Mouse (Mus musculus) heart, adult 11 months (tissue): ENCODE data around the gene Nlrp4f.

Source experiments
- DNase-seq: peaks from one replicate; pipeline ENCODE4 v3.0.0; 2022

The Nlrp4f gene

GRCm38 (mm10) chr13:65205877-65206276 lies at the start of gene Nlrp4f:
TSS of gene Nlrp4f (minus strand) at chr13:65205977.
- DNase-seq = no peak

- DNase-seq = no peak
These were observed 37.5 kb upstream of the Nlrp4f start for GRCm38 (mm10) chr13:65243273-65243672.

GRCm38 (mm10) chr13:65242319-65242787 lies 36.6 kb upstream of the Nlrp4f start:
- DNase-seq = peak; percentile 89

- peak; percentile 96 for DNase-seq
These were observed 36.0 kb upstream of the Nlrp4f start for GRCm38 (mm10) chr13:65241627-65242318.

- DNase-seq = peak; percentile 99
These were observed 35.4 kb upstream of the Nlrp4f start for GRCm38 (mm10) chr13:65241099-65241626.

- peak; percentile 100 for DNase-seq
These were observed 34.8 kb upstream of the Nlrp4f start for GRCm38 (mm10) chr13:65240509-65241098.

- DNase-seq = no peak
These were observed 31.4 kb upstream of the Nlrp4f start for GRCm38 (mm10) chr13:65237211-65237610.

GRCm38 (mm10) chr13:65226657-65227056 lies 20.9 kb upstream of the Nlrp4f start:
- DNase-seq = no peak

- no peak for DNase-seq
These were observed 20.2 kb upstream of the Nlrp4f start for GRCm38 (mm10) chr13:65225945-65226344.

GRCm38 (mm10) chr13:65200667-65201066 lies 5.1 kb downstream of the Nlrp4f start:
- DNase-seq = no peak

- no peak for DNase-seq
These were observed 29.2 kb downstream of the Nlrp4f start for GRCm38 (mm10) chr13:65176472-65177091.

- DNase-seq = no peak
These were observed 29.9 kb downstream of the Nlrp4f start for GRCm38 (mm10) chr13:65175734-65176471.

- no peak for DNase-seq
These were observed 31.7 kb downstream of the Nlrp4f start for GRCm38 (mm10) chr13:65174102-65174501.

GRCm38 (mm10) chr13:65149940-65150339 lies 55.8 kb downstream of the Nlrp4f start, which contains the start of gene Olfr466:
TSS of gene Olfr466 (plus strand) at chr13:65150240.
- no peak for DNase-seq

- DNase-seq = no peak
These were observed 68.0 kb downstream of the Nlrp4f start, which contains the start of gene Olfr465-ps1 for GRCm38 (mm10) chr13:65137789-65138188. TSS of gene Olfr465-ps1 (plus strand) at chr13:65138089.
